Comparison of ENCODE assay signal across 8 mouse cellular contexts in genomic region chr7:67222220-67222862, GRCm38 (mm10). TPM values are rescaled to one million over a fixed set of nuclear protein-coding genes. Genes with fewer than 3 reads are reported as not detected.
DNase-seq lines count a peak whose midpoint lies in the region; ATAC-seq lines count a peak whose summit lies in the region.

Lysmd4 (plus strand) TSS chr7:67222544.

- H3K27me3 ChIP-seq in hindbrain, embryonic 12.5 days, result no peaks in the 10 kb centered on the region

- ATAC-seq in hindbrain, embryonic 12.5 days (ENCODE audit: low FRiP score), result peak; percentile 98

- H3K36me3 ChIP-seq in hindbrain, embryonic 12.5 days, result peaks cover 25% of the 10 kb centered on the region

- peak within 1 kb of the TSS; percentile 83 for H3K4me3 ChIP-seq in hindbrain, embryonic 12.5 days

- WGBS in hindbrain, embryonic 12.5 days, result 7% methylated on average over 29 of the region's 31 CpGs

- H3K9me3 ChIP-seq in hindbrain, embryonic 12.5 days (replicated peaks), result no peaks in the 10 kb centered on the region

- peak within 1 kb of the TSS; percentile 80 for H3K9ac ChIP-seq in hindbrain, embryonic 12.5 days

- peak within 1 kb of the TSS; percentile 89 for H3K4me2 ChIP-seq in hindbrain, embryonic 12.5 days (replicated peaks)

- peak; percentile 97 for DNase-seq in NIH3T3 (ENCODE audit: low read depth)
- DNase-seq in cerebellum, postnatal 10 days, result peak; percentile 98 to 99
- peak; percentile 93 to 94 for DNase-seq in frontal cortex, postnatal 10 days (ENCODE audit: low spot score in 2 of 2)
- DNase-seq in layer of hippocampus, postnatal 14 days (ENCODE audit: low spot score in 2 of 2), result peak; percentile 93 to 95
- peak; percentile 97 for DNase-seq in lung, postnatal 14 days
- peak; percentile 74 for DNase-seq in retina, adult 2 months (ENCODE audit: low read depth, low spot score)
- peak; percentile 95 to 96 for DNase-seq in thymus, postnatal 36 days

- H3K4me1 ChIP-seq in hindbrain, embryonic 12.5 days, result peaks cover 18% of the 10 kb centered on the region

- 0 out of 2 replicates have a peak within 1 kb of the TSS, but pooled peaks have one; percentile 35 for H3K27ac ChIP-seq in hindbrain, embryonic 12.5 days

RNA-seq across cellular contexts. Expression of gene Lysmd4, which starts in this region (rescaled TPM):
- polyA plus RNA-seq in hindbrain, embryonic 12.5 days (2016; fragmentation: Nextera tagmentation; extraction: Ambion mirVana), result 24.3 and 26.3 TPM in 2 replicates
- total RNA-seq in layer of hippocampus, postnatal 14 days (2021), result 10 to 100 TPM; 31.2 to 31.4 TPM

Comparison
In these comparisons a context has a peak if more than half of its experiments do, and no peak if none do; other contexts are left out.
1. Peak in every context shown above with its lines: DNase-seq, ATAC-seq, H3K4me3 ChIP-seq and H3K27ac ChIP-seq.